Mouse (Mus musculus): ENCODE results near the gene G6pc. TPM values are rescaled to one million over a fixed set of nuclear protein-coding genes. Genes with fewer than 3 reads are reported as not detected.

G6pc gene
- 0.01 TPM in 2 replicates for polyA plus RNA-seq (2012; rRNA removed)

DNA sequence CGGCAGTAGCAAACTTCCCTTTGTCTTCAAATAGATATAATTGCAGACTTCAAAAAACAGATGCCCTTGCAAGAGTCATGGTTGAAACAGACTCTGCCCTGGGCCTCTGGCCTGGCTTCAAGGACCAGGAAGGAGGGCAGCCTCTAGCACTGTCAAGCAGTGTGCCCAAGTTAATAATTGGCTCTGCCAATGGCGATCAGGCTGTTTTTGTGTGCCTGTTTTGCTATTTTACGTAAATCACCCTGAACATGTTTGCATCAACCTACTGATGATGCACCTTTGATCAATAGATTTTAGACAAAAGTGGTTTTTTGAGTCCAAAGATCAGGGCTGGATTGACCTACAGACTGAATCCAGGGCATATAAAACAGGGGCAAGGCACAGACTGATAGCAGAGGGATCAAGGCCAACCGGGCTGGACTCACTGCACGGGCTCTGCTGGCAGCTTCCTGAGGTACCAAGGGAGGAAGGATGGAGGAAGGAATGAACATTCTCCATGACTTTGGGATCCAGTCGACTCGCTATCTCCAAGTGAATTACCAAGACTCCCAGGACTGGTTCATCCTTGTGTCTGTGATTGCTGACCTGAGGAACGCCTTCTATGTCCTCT is at the start of gene G6pc:
G6pc (plus strand) TSS at position 236 of the 610 bp plus-strand sequence.

DNA sequence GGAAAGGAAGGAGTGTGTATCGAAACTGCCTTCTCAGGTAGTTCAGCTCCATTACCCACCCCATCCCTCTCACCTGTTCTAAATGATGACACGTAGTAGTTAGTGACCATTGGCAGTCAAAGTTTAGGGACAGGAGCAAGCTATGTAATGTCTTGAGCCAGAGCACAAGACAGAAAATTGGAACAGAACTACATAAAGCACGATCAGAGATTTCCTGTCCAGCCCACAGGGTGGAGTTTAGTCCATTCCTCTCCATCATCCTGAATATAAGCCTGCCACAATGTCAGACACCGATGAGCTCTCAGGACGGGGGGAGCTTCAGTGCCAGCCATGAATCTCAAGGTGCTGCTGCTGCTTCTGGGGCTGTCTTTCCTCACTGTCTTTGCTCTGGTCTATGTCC is 42.6 kb upstream of the G6pc start, which contains the start of gene Aoc2:
Aoc2 (plus strand) TSS at position 301 of the 400 bp plus-strand sequence.

DNA sequence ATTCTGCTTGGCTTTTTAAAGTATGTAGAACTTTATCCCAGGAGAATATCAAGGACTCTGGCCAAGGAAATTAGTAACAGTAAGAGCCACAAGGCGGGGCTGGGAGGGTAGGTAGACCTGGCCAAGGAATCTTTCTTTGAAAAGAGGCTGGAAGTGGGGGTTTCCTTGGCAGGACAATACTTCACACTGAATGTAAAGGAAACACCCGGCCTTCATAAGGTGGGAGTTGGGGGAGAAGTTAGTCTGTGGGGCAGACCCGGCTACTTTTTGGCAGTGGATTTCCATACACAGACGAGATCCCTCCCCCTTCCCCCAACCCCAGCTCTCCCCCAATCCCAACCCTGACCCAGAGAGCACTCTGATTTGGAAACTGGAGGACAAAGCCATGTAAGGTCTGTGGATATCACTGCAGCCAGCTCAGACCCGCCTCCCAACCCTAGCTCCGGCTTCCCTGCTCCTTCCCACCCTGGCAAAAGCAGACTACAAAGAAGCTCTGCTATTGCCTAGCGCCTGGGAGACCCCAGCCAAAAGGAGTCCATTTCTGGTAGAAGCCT is 36.9 kb upstream of the G6pc start, which contains the start of gene Aoc3:
Aoc3 (plus strand) TSS at position 235 of the 554 bp plus-strand sequence.

DNA sequence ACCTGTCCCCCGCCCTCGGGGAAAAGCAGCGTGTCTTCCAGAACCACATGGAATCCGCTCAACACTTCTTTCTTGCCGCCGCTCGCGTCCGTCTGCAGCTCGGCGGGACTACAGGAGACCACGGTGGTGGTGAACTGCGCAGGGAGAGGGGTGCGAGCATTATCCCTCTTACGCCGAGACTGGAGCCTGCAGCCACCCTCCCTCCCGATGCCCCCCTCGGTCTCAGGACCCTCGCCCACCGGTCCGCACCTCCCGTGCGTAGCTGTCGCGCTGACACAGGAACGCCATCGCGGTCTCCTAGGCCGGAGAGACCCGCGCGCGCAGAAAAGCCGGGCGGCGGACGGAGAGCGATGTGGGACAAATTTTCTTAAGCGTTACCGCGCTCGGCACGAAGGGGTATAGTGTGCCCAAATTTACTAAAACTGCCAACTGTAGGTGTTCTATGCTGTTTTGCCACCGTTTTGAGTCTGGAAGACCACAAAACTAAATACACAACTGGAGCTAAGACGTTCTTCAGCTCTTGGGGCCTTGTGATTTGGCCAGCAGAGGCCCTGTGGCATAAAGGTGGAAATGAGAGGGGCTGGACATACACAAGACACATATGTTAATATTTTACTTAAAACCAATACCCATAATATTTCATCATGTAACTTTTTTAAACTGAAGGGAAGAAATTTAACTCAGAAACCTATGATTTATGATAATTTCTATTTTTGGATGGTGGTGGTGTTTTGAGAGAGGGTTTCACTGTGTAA is 49.9 kb downstream of the G6pc start, which contains the start of gene Aarsd1:
Aarsd1 (minus strand) TSS at position 515 of the 755 bp plus-strand sequence.

DNA sequence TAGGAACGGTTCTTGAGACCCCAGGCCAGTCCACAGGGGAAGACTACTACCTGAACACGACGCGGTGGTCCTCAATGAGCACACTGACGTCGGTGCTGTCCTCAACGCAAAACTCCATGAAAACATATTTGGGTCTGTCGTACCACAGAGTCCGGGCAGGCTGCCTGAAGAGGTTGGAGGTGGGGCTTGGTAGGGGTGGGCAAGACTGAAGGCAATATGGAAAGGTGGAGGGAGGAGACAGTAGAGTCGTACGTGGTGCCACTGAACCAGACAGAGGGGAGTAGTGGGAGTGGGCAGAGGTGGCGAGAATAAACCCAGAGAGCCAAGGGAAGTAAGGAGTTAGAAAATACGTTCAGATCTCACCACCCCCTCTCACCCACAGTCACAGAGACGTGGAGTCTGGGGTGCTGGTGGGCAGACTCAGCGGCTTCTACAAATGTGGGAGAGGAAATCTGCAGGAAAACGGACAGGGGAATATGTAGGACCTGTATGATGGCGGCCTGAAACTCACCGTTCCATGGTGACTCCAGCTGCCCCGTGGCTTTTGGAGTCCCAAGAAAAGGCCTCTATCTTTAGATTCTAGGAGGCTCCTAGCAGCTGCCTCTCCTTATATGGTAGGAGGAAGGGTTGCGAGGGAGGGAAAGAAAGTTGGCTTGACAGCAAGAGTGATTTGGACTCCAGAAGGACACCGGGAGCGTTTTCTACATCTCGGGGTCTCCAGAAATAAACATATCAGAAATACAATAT is 56.9 kb downstream of the G6pc start, which contains the start of gene Gm27029:
Gm27029 (minus strand) TSS at position 692 of the 747 bp plus-strand sequence.

DNA sequence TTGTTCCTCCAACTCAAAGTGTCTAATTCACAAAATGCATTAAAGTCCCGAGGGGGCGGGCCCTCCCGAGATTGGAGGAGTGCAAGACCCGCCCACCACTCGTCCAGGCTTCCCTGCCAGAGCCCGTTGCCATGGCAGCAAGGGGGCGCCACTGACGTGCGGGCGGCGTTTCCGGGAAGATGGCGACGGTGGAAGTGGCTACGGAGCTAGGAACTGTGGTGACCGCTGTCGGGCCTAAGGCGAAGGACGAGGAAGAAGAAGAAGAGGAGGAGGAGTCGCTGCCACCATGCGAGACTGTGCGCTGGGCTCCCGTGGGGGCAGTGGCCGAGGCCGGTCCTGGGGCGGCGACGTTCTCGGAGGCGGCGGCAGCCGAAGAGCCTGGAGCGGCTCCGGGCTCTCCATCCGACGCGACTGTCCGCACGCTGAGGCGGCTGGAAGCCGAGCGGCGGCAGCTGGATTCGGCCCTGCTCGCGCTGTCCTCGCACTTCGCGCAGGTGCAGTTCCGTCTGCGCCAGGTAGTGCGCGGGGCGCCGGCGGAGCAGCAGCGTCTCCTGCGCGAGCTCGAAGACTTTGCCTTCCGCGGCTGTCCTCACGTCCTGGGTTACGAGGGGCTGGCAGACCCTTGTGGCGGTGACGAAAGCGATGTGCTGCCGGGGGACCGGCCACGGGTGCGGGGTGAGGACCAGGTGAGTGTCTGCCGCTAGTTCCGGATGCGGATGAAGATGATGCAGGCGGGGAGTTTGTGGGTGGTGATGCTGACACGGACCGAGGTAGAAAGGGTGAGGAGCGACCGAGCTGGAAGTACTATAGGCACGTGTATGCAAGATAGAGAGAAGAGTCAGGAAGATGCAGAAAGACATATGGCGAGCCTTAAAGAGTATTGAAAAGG is 57.8 kb downstream of the G6pc start, which contains the start of the genes Rundc1 and Ptges3l:
Rundc1 (plus strand) TSS at position 161 of the 889 bp plus-strand sequence.
Ptges3l (minus strand) TSS at position 409 of the 889 bp plus-strand sequence.

Other genes starting within 250 kb of the G6pc start
- 18.0 and 21.8 TPM in 2 replicates for gene Retreg3, start 247.7 kb upstream of the G6pc start, polyA plus RNA-seq (2012; rRNA removed)
- gene Tubg1, start 247.6 kb upstream of the G6pc start, polyA plus RNA-seq (2012; rRNA removed), result 8.7 and 13.8 TPM in 2 replicates
- gene Tubg2, start 211.7 kb upstream of the G6pc start, polyA plus RNA-seq (2012; rRNA removed), result 0.08 and 0.11 TPM in 2 replicates
- 0.14 and 0.15 TPM in 2 replicates for gene Cntnap1, start 197.0 kb upstream of the G6pc start, polyA plus RNA-seq (2012; rRNA removed)
- 0.95 and 0.97 TPM in 2 replicates for gene Plekhh3, start 196.2 kb upstream of the G6pc start, polyA plus RNA-seq (2012; rRNA removed)
- gene Ccr10, start 192.1 kb upstream of the G6pc start, polyA plus RNA-seq (2012; rRNA removed), result not detected in 2 replicates
- 8.9 and 9.4 TPM in 2 replicates for gene Ezh1, start 141.1 kb upstream of the G6pc start, polyA plus RNA-seq (2012; rRNA removed)
- 13.0 and 15.1 TPM in 2 replicates for gene Ramp2, start 121.5 kb upstream of the G6pc start, polyA plus RNA-seq (2012; rRNA removed)
- gene Vps25, start 113.9 kb upstream of the G6pc start, polyA plus RNA-seq (2012; rRNA removed), result 34.6 and 40.2 TPM in 2 replicates
- 5.2 and 5.4 TPM in 2 replicates for gene Wnk4, start 107.0 kb upstream of the G6pc start, polyA plus RNA-seq (2012; rRNA removed)
- 0.37 and 0.56 TPM in 2 replicates for gene Cntd1, start 88.5 kb upstream of the G6pc start, polyA plus RNA-seq (2012; rRNA removed)
- gene Coa3, start 88.4 kb upstream of the G6pc start, polyA plus RNA-seq (2012; rRNA removed), result 50.7 and 59.2 TPM in 2 replicates
- 67.0 and 70.3 TPM in 2 replicates for gene Becn1, start 65.3 kb upstream of the G6pc start, polyA plus RNA-seq (2012; rRNA removed)
- gene Psme3, start 51.3 kb upstream of the G6pc start, polyA plus RNA-seq (2012; rRNA removed), result 111 and 131 TPM in 2 replicates
- gene Aoc2, start 42.5 kb upstream of the G6pc start, polyA plus RNA-seq (2012; rRNA removed), result 3.2 and 5.2 TPM in 2 replicates
- gene Aoc3, start 37.0 kb upstream of the G6pc start, polyA plus RNA-seq (2012; rRNA removed), result 0.17 and 0.24 TPM in 2 replicates
- 26.3 and 29.3 TPM in 2 replicates for gene Aarsd1, start 50.1 kb downstream of the G6pc start, polyA plus RNA-seq (2012; rRNA removed)
- gene Gm27029, start 57.2 kb downstream of the G6pc start, polyA plus RNA-seq (2012; rRNA removed), result 1.2 and 1.4 TPM in 2 replicates
- 3.4 and 4.2 TPM in 2 replicates for gene Rundc1, start 57.5 kb downstream of the G6pc start, polyA plus RNA-seq (2012; rRNA removed)
- 0.92 and 1.4 TPM in 2 replicates for gene Ptges3l, start 57.8 kb downstream of the G6pc start, polyA plus RNA-seq (2012; rRNA removed)
- gene Rpl27, start 74.7 kb downstream of the G6pc start, polyA plus RNA-seq (2012; rRNA removed), result 934 and 1,025 TPM in 2 replicates
- 19.6 and 24.0 TPM in 2 replicates for gene Ifi35, start 80.8 kb downstream of the G6pc start, polyA plus RNA-seq (2012; rRNA removed)
- 2.7 and 3.3 TPM in 2 replicates for gene Rnd2, start 97.4 kb downstream of the G6pc start, polyA plus RNA-seq (2012; rRNA removed)
- 8.3 and 9.3 TPM in 2 replicates for gene Vat1, start 98.7 kb downstream of the G6pc start, polyA plus RNA-seq (2012; rRNA removed)
- 9.0 and 10.8 TPM in 2 replicates for gene Brca1, start 184.4 kb downstream of the G6pc start, polyA plus RNA-seq (2012; rRNA removed)
- 24.0 and 27.6 TPM in 2 replicates for gene Nbr1, start 184.6 kb downstream of the G6pc start, polyA plus RNA-seq (2012; rRNA removed)
- 4.8 and 7.8 TPM in 2 replicates for gene Tmem106a, start 214.7 kb downstream of the G6pc start, polyA plus RNA-seq (2012; rRNA removed)
- not detected in 2 replicates for gene Gm11634, start 231.7 kb downstream of the G6pc start, polyA plus RNA-seq (2012; rRNA removed)

Measured in liver, embryonic 14 days (tissue).